Mouse (Mus musculus): ENCODE measurements at regions not wholly inside any gene's neighbourhood (a gene's known extent, or its start where the extent isn't known, plus 50 kb on each side); places are given as distances from the start of the nearest gene placed in this dataset.

- DNase-seq (ENCODE audit: low read depth, low spot score) = no peak
Measured at GRCm38 (mm10) chr17:48880590-48880989, 51.6 kb upstream of the Lrfn2 start.

- no peak for DNase-seq (ENCODE audit: low read depth, low spot score)
Measured at GRCm38 (mm10) chr17:48881946-48882345, 50.2 kb upstream of the Lrfn2 start.

Measured in retina, adult 2 months (tissue).